Mouse (Mus musculus) hindbrain, embryonic 16.5 days (tissue): ENCODE measurements around the gene Krtap22-2. TPM values are rescaled to one million over a fixed set of nuclear protein-coding genes. Genes with fewer than 3 reads are reported as not detected.
"Not testable (repeated sequence)": the region's sequence is repeated elsewhere in the genome, so short reads cannot be mapped to it uniquely, and the experiment has no call there.

Experiments used
- ATAC-seq: fragments of 200-750 bp; cut with Nextera tagmentation; 2 replicates; pipeline ENCODE4 v1.8.0; 2017; ENCODE audit warnings: moderate TSS enrichment, moderate library complexity
- H3K27ac ChIP-seq: fragments of 300-500 bp; sonication (generic); 2 replicates; pipeline ENCODE4 v1.5.1; 2014; ENCODE audit warnings: low read depth, mild to moderate bottlenecking, control low read depth, low read length, moderate library complexity
- H3K27me3 ChIP-seq: fragments of 300-500 bp; sonication (generic); replicated peaks from 2 replicates; pipeline ENCODE4 v1.6.1; 2014; ENCODE audit warnings: low read length; ENCODE audit not compliant: control insufficient read depth, insufficient read depth
- H3K36me3 ChIP-seq: fragments of 300-500 bp; sonication (generic); 2 replicates; pipeline ENCODE4 v1.6.1; 2014; ENCODE audit warnings: mild to moderate bottlenecking, low read length, moderate library complexity, mixed read lengths; ENCODE audit not compliant: control insufficient read depth, insufficient read depth
- H3K4me1 ChIP-seq: fragments of 300-500 bp; sonication (generic); 2 replicates; pipeline ENCODE4 v1.6.1; 2014; ENCODE audit warnings: low read depth, low read length; ENCODE audit not compliant: control insufficient read depth, insufficient read depth
- H3K4me2 ChIP-seq: fragments of 300-500 bp; sonication (generic); 2 replicates; pipeline ENCODE4 v1.6.1; 2014; ENCODE audit warnings: mild to moderate bottlenecking, low read length, control low read depth, moderate library complexity
- H3K4me3 ChIP-seq: fragments of 300-500 bp; sonication (generic); 2 replicates; pipeline ENCODE4 v1.5.1; 2014; ENCODE audit warnings: mild to moderate bottlenecking, low read length, control low read depth, moderate library complexity
- H3K9ac ChIP-seq: fragments of 300-500 bp; sonication (generic); 2 replicates; pipeline ENCODE4 v1.6.1; 2014; ENCODE audit warnings: low read depth, mild to moderate bottlenecking, control low read depth, low read length, moderate library complexity
- H3K9me3 ChIP-seq: fragments of 300-500 bp; sonication (generic); 2 replicates; pipeline ENCODE4 v1.6.1; 2014; ENCODE audit warnings: mild to moderate bottlenecking, low read length, moderate library complexity; ENCODE audit not compliant: control insufficient read depth
- WGBS: fragments of 180-500 bp; shearing (Covaris S2); extraction: QIAGEN DNeasy Blood & Tissue Kit; methylation state at CpG from one replicate; pipeline ENCODE4 v1.1.7; 2014; 5-methylcytosine and 5-hydroxymethylcytosine counted together
- polyA plus RNA-seq: library from polyadenylated mRNA; unstranded; fragments of >200 nt; fragmentation: Nextera tagmentation; extraction: Ambion mirVana; gene quantifications from 2 replicates; pipeline ENCODE4 v1.2.1, GENCODE M21; 2015

The Krtap22-2 gene
- polyA plus RNA-seq = not detected in 2 replicates

GRCm38 (mm10) chr16:89010659-89011058, at the start of gene Krtap22-2:
Krtap22-2 (minus strand) TSS chr16:89010759.
- WGBS = 83% methylated on average over 5 of the region's 5 CpGs

GRCm38 (mm10) chr16:89047783-89048182, 37.2 kb upstream of the Krtap22-2 start, which contains the start of gene Krtap6-5:
Krtap6-5 (minus strand) TSS chr16:89047883.
- no peak within 1 kb of the TSS for H3K4me2 ChIP-seq
- H3K4me1 ChIP-seq = no peaks in the 10 kb centered on the region
- H3K4me3 ChIP-seq = no peak within 1 kb of the TSS
- H3K36me3 ChIP-seq = no peaks in the 10 kb centered on the region
- H3K27me3 ChIP-seq = no peaks in the 10 kb centered on the region
- 86% methylated on average over 3 of the region's 3 CpGs for WGBS
- H3K9me3 ChIP-seq = no peaks in the 10 kb centered on the region
- H3K9ac ChIP-seq = no peak within 1 kb of the TSS
- ATAC-seq = no peak
- no peak within 1 kb of the TSS for H3K27ac ChIP-seq

More at GRCm38 (mm10) chr16:89010659-89011058, at the start of gene Krtap22-2:
- no peak for ATAC-seq
- Histone ChIP-seq H3K27me3 (no peaks in the 10 kb centered on the region), H3K9ac (no peak within 1 kb of the TSS), H3K27ac (no peak within 1 kb of the TSS), H3K4me3 (no peak within 1 kb of the TSS), H3K4me1 (no peaks in the 10 kb centered on the region), H3K9me3 (no peaks in the 10 kb centered on the region), H3K4me2 (no peak within 1 kb of the TSS), H3K36me3 (no peaks in the 10 kb centered on the region)

- H3K9ac ChIP-seq, H3K4me2 ChIP-seq, H3K27me3 ChIP-seq, H3K4me3 ChIP-seq, ATAC-seq, H3K36me3 ChIP-seq, H3K4me1 ChIP-seq, H3K9me3 ChIP-seq, H3K27ac ChIP-seq: not testable (repeated sequence)
- 96% methylated on average over 2 of the region's 4 CpGs for WGBS
These were observed 30.8 kb upstream of the Krtap22-2 start, which contains the start of gene Gm10228 for GRCm38 (mm10) chr16:89041372-89041771. Gm10228 (minus strand) TSS chr16:89041472.

- not testable (repeated sequence) for H3K27me3 ChIP-seq, H3K4me3 ChIP-seq, ATAC-seq, H3K27ac ChIP-seq, H3K36me3 ChIP-seq, H3K4me1 ChIP-seq, H3K9me3 ChIP-seq, H3K4me2 ChIP-seq, H3K9ac ChIP-seq
- 94% methylated on average over 3 of the region's 3 CpGs for WGBS
These were observed 20.8 kb upstream of the Krtap22-2 start, which contains the start of gene Krtap6-1 for GRCm38 (mm10) chr16:89031399-89031798. Krtap6-1 (plus strand) TSS chr16:89031699.

GRCm38 (mm10) chr16:89014984-89015383, 4.4 kb upstream of the Krtap22-2 start, which contains the start of gene Gm10229:
Gm10229 (plus strand) TSS chr16:89015284.
- WGBS = 92% methylated on average over 1 of the region's 3 CpGs

GRCm38 (mm10) chr16:89013973-89014372, 3.4 kb upstream of the Krtap22-2 start:
- WGBS = 98% methylated on average over 3 of the region's 3 CpGs
- H3K9ac ChIP-seq = no peak overlapping the region
- no peak overlapping the region for H3K27ac ChIP-seq
- ATAC-seq = no peak
- H3K4me1 ChIP-seq = no peaks in the 10 kb centered on the region
- no peak overlapping the region for H3K4me3 ChIP-seq
- H3K36me3 ChIP-seq = no peaks in the 10 kb centered on the region
- H3K27me3 ChIP-seq = no peaks in the 10 kb centered on the region
- H3K4me2 ChIP-seq = no peak overlapping the region
- no peaks in the 10 kb centered on the region for H3K9me3 ChIP-seq

More at GRCm38 (mm10) chr16:89014984-89015383, 4.4 kb upstream of the Krtap22-2 start, which contains the start of gene Gm10229:
- not testable (repeated sequence) for H3K4me2 ChIP-seq, H3K27me3 ChIP-seq, H3K9me3 ChIP-seq, H3K27ac ChIP-seq, ATAC-seq, H3K9ac ChIP-seq, H3K4me3 ChIP-seq, H3K36me3 ChIP-seq, H3K4me1 ChIP-seq

GRCm38 (mm10) chr16:88962773-88963172, 47.8 kb downstream of the Krtap22-2 start, which contains the start of gene Krtap16-3:
Krtap16-3 (minus strand) TSS chr16:88962873.
- H3K27ac ChIP-seq = no peak within 1 kb of the TSS
- ATAC-seq = no peak
- no peaks in the 10 kb centered on the region for H3K36me3 ChIP-seq
- no peaks in the 10 kb centered on the region; the same call in 1 of the 2 replicates for H3K9me3 ChIP-seq
- WGBS = 88% methylated on average over 7 of the region's 7 CpGs
- no peak within 1 kb of the TSS for H3K4me2 ChIP-seq
- H3K4me1 ChIP-seq = no peaks in the 10 kb centered on the region
- H3K4me3 ChIP-seq = no peak within 1 kb of the TSS
- no peaks in the 10 kb centered on the region for H3K27me3 ChIP-seq
- no peak within 1 kb of the TSS for H3K9ac ChIP-seq

Other genes with a start within 250 kb of the Krtap22-2 start
- gene 2310057N15Rik, start 236.6 kb downstream of the Krtap22-2 start, polyA plus RNA-seq = not detected in 2 replicates
- not detected in 2 replicates for gene Gm5965, start 232.9 kb downstream of the Krtap22-2 start, polyA plus RNA-seq
- not detected in 2 replicates for gene Gm20741, start 198.5 kb downstream of the Krtap22-2 start, polyA plus RNA-seq
- 0.25 TPM in 1 of 2 replicates, not detected in the other for gene Krtap15, start 190.5 kb downstream of the Krtap22-2 start, polyA plus RNA-seq
- not detected in 2 replicates for gene Krtap14, start 184.6 kb downstream of the Krtap22-2 start, polyA plus RNA-seq
- gene Krtap19-1, start 141.3 kb downstream of the Krtap22-2 start, polyA plus RNA-seq = not detected in 2 replicates
- gene Krtap19-2, start 136.5 kb downstream of the Krtap22-2 start, polyA plus RNA-seq = not detected in 2 replicates
- not detected in 2 replicates for gene Krtap19-3, start 132.7 kb downstream of the Krtap22-2 start, polyA plus RNA-seq
- not detected in 2 replicates for gene Krtap19-4, start 125.7 kb downstream of the Krtap22-2 start, polyA plus RNA-seq
- gene Krtap19-5, start 114.3 kb downstream of the Krtap22-2 start, polyA plus RNA-seq = not detected in 2 replicates
- not detected in 2 replicates for gene Krtap19-9b, start 78.5 kb downstream of the Krtap22-2 start, polyA plus RNA-seq
- gene Krtap16-3, start 47.9 kb downstream of the Krtap22-2 start, polyA plus RNA-seq = not detected in 2 replicates
- gene Gm10229, start 4.5 kb upstream of the Krtap22-2 start, polyA plus RNA-seq = not detected in 2 replicates
- gene Krtap6-1, start 20.9 kb upstream of the Krtap22-2 start, polyA plus RNA-seq = not detected in 2 replicates
- not detected in 2 replicates for gene Gm10228, start 30.7 kb upstream of the Krtap22-2 start, polyA plus RNA-seq
- gene Krtap6-5, start 37.1 kb upstream of the Krtap22-2 start, polyA plus RNA-seq = not detected in 2 replicates
- not detected in 2 replicates for gene 1110025L11Rik, start 53.2 kb upstream of the Krtap22-2 start, polyA plus RNA-seq
- gene Krtap6-3, start 73.3 kb upstream of the Krtap22-2 start, polyA plus RNA-seq = not detected in 2 replicates
- gene Gm6358, start 130.1 kb upstream of the Krtap22-2 start, polyA plus RNA-seq = not detected in 2 replicates
- not detected in 2 replicates for gene Gm10061, start 140.3 kb upstream of the Krtap22-2 start, polyA plus RNA-seq
- not detected in 2 replicates for gene Gm9789, start 147.2 kb upstream of the Krtap22-2 start, polyA plus RNA-seq
- not detected in 2 replicates for gene Gm7735, start 158.7 kb upstream of the Krtap22-2 start, polyA plus RNA-seq
- gene 1110057P08Rik, start 164.0 kb upstream of the Krtap22-2 start, polyA plus RNA-seq = not detected in 2 replicates
- not detected in 2 replicates for gene Krtap20-2, start 195.1 kb upstream of the Krtap22-2 start, polyA plus RNA-seq